Mouse (Mus musculus): Measurements from ENCODE around the gene Tenm4.

GRCm38 (mm10) chr7:96400411-96400810 is 229.4 kb downstream of the Tenm4 start:
- no peak for TF ChIP-seq POLR2A (IDR thresholded peaks at IDR 0.05; ENCODE audit: extremely low read depth, insufficient read depth, low read length)
- TF ChIP-seq CTCF (IDR thresholded peaks at IDR 0.05; ENCODE audit: low read depth, low read length): no peak

All from liver, adult 2 months (tissue).